Mouse (Mus musculus): Measurements from ENCODE around the gene Chil4. TPM values are rescaled to one million over a fixed set of nuclear protein-coding genes. Genes with fewer than 3 reads are reported as not detected.
"Not testable (repeated sequence)": the region's sequence is repeated elsewhere in the genome, so short reads cannot be mapped to it uniquely, and the experiment has no call there.

Gene Chil4
- not detected in 2 replicates for polyA plus RNA-seq (2015; fragmentation: Nextera tagmentation; extraction: Ambion mirVana)

- Histone ChIP-seq H3K9ac (no peak within 1 kb of the TSS), H3K27ac (no peak within 1 kb of the TSS), H3K4me2 (no peak within 1 kb of the TSS), H3K27me3 (replicated peaks) (no peaks in the 10 kb centered on the region), H3K36me3 (replicated peaks) (no peaks in the 10 kb centered on the region), H3K9me3 (no peaks in the 10 kb centered on the region), H3K4me3 (no peak within 1 kb of the TSS), H3K4me1 (no peaks in the 10 kb centered on the region)
- no peak for ATAC-seq (replicated peaks)
- 96% methylated on average over 2 of the region's 2 CpGs for WGBS
Observed at GRCm38 (mm10) chr3:106219407-106219806, at the start of gene Chil4. Gene Chil4 (minus strand): TSS chr3:106219507.

GRCm38 (mm10) chr3:106265854-106266253, 46.5 kb upstream of the Chil4 start:
- H3K36me3 ChIP-seq (replicated peaks), result no peaks in the 10 kb centered on the region
- H3K9me3 ChIP-seq, result no peaks in the 10 kb centered on the region
- no peak for ATAC-seq (replicated peaks)
- no peaks in the 10 kb centered on the region for H3K27me3 ChIP-seq (replicated peaks)
- H3K4me3 ChIP-seq, result no peak overlapping the region
- H3K4me1 ChIP-seq, result no peaks in the 10 kb centered on the region
- no peak overlapping the region for H3K27ac ChIP-seq
- no peak overlapping the region for H3K9ac ChIP-seq
- no peak overlapping the region for H3K4me2 ChIP-seq
- WGBS, result 81% methylated on average over 2 of the region's 2 CpGs

- Histone ChIP-seq H3K27me3 (replicated peaks) (no peaks in the 10 kb centered on the region), H3K27ac (no peak overlapping the region), H3K4me2 (no peak overlapping the region), H3K4me1 (no peaks in the 10 kb centered on the region), H3K36me3 (replicated peaks) (no peaks in the 10 kb centered on the region), H3K9me3 (no peaks in the 10 kb centered on the region), H3K9ac (no peak overlapping the region), H3K4me3 (no peak overlapping the region)
- ATAC-seq (replicated peaks), result no peak
Observed at GRCm38 (mm10) chr3:106264854-106265253, 45.5 kb upstream of the Chil4 start.

GRCm38 (mm10) chr3:106257076-106257475, 37.8 kb upstream of the Chil4 start:
- not testable (repeated sequence) for ATAC-seq (replicated peaks); H3K27me3 ChIP-seq (replicated peaks); H3K4me3 ChIP-seq; H3K4me2 ChIP-seq; H3K36me3 ChIP-seq (replicated peaks); H3K4me1 ChIP-seq; H3K27ac ChIP-seq; H3K9ac ChIP-seq
- peaks cover 30% of the 10 kb centered on the region for H3K9me3 ChIP-seq
- WGBS, result 92% methylated on average over 11 of the region's 11 CpGs

DNA sequence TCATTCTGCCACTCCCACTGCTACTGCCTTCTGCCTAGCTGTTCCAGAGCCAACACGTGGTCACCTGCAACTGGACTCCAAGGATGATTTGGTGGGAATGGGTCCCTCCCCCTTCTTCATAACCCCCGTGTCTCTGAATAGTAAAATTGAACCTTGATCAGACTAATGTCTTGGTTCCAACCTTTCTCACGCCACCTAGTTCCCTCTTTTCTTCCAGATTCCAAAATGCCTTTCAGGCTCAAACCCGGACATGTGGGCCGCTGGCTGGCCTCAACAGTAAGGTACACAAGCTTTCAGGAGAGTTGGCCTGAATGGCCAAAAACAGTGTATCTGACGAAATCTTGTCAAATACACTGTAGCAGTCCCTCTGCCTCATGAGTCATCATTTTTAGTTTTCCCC, 33.4 kb upstream of the Chil4 start:
- no peak overlapping the region for H3K4me3 ChIP-seq
- H3K27ac ChIP-seq, result no peak overlapping the region
- H3K9ac ChIP-seq, result no peak overlapping the region
- no peaks in the 10 kb centered on the region for H3K36me3 ChIP-seq (replicated peaks)
- peaks cover 30% of the 10 kb centered on the region for H3K9me3 ChIP-seq
- H3K4me2 ChIP-seq, result no peak overlapping the region
- ATAC-seq (replicated peaks), result no peak
- H3K4me1 ChIP-seq, result no peaks in the 10 kb centered on the region
- WGBS, result 92% methylated on average over 6 of the region's 6 CpGs
- H3K27me3 ChIP-seq (replicated peaks), result no peaks in the 10 kb centered on the region

GRCm38 (mm10) chr3:106250763-106251399, 31.6 kb upstream of the Chil4 start:
- H3K4me1 ChIP-seq; H3K4me3 ChIP-seq; H3K9ac ChIP-seq; H3K27me3 ChIP-seq (replicated peaks); H3K27ac ChIP-seq; H3K36me3 ChIP-seq (replicated peaks); ATAC-seq (replicated peaks); H3K4me2 ChIP-seq: not testable (repeated sequence)
- 24% methylated on average over 5 of the region's 5 CpGs for WGBS
- peaks cover 27% of the 10 kb centered on the region for H3K9me3 ChIP-seq

DNA sequence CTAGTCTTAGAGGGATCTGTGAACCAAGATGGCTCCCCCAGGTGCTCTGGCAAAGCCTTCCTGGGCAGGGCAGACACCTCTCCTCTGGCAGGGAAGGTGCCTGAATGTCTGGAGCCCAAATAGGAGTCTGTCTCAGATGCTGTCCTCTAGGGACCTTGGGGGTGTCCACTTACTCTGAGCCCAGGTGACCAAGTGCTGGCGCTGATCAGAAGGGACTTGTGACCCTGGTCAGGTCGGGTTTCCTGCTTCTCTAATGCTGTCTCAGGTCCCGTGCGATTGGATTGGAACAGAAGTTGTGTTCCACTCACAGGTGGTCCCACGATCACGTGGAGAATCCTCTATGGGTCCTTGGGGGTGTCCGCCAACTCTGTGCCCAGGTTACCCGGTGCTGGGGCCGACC, 28.1 kb upstream of the Chil4 start:
- not testable (repeated sequence) for H3K9ac ChIP-seq; H3K9me3 ChIP-seq; H3K4me1 ChIP-seq; H3K4me3 ChIP-seq; ATAC-seq (replicated peaks); H3K36me3 ChIP-seq (replicated peaks); H3K27me3 ChIP-seq (replicated peaks); H3K4me2 ChIP-seq; H3K27ac ChIP-seq
- 90% methylated on average over 9 of the region's 9 CpGs for WGBS

- not testable (repeated sequence) for ATAC-seq (replicated peaks); H3K9ac ChIP-seq; H3K9me3 ChIP-seq; H3K27ac ChIP-seq; H3K27me3 ChIP-seq (replicated peaks); H3K4me1 ChIP-seq; H3K36me3 ChIP-seq (replicated peaks); H3K4me2 ChIP-seq; H3K4me3 ChIP-seq
- WGBS, result 88% methylated on average over 1 of the region's 1 CpGs
Observed at GRCm38 (mm10) chr3:106240210-106240609, 20.9 kb upstream of the Chil4 start.

DNA sequence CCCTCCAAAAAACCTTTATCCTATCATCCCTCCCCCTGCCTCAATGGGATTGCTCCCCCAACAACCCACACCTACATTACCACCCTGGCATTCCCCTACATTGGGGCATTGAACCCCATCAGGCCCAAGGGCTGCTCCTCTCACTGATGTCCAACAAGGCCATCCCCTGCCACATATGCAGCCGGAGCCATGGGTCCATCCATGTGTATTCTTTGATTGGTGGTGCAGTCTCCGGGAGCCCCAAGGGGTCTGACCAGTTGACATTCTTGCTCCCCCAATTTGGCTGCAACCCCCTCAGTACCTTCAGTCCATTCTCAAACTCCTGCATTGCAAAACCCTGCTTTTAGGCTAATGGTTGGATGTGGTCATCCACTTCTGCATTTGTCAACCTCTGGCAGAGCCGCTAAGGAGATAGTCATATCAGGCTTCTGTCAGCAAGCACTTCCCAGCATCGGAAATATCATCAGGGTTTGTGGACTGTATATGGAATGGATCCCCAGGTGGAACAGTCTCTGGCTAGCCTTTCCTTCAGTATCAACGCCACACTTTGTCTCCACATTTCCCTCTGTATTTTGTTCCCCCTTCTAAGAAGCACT, 20.0 kb upstream of the Chil4 start:
- Histone ChIP-seq H3K9ac (no peak overlapping the region), H3K27me3 (replicated peaks) (no peaks in the 10 kb centered on the region), H3K4me3 (no peak overlapping the region), H3K4me2 (no peak overlapping the region), H3K9me3 (no peaks in the 10 kb centered on the region), H3K4me1 (no peaks in the 10 kb centered on the region), H3K36me3 (replicated peaks) (no peaks in the 10 kb centered on the region), H3K27ac (no peak overlapping the region)
- WGBS, result 96% methylated on average over 5 of the region's 5 CpGs
- no peak for ATAC-seq (replicated peaks)

DNA sequence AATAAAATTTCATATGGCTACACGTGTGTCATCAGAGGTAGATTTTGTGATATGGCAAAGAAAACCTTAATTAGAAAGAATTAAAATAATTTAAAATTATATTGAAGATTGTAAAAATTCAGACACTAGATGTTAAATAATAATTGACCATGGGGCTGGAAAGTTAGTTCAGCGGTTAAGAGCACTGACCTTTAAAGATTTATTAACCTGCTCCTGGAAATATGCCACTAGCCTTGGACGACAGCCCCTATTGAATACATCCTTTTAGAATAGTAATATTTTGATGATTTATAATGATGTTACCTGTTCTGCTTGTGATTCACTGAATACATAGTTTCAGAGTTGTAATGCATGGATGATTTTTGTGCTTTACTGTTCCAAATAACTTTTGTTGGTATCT, 4.1 kb upstream of the Chil4 start:
- not testable (repeated sequence) for H3K4me2 ChIP-seq; H3K27me3 ChIP-seq (replicated peaks); H3K9me3 ChIP-seq; H3K36me3 ChIP-seq (replicated peaks); H3K9ac ChIP-seq; H3K27ac ChIP-seq; H3K4me3 ChIP-seq; H3K4me1 ChIP-seq; ATAC-seq (replicated peaks)
- WGBS, result 74% methylated on average over 3 of the region's 3 CpGs

- Histone ChIP-seq H3K4me1 (no peaks in the 10 kb centered on the region), H3K9me3 (no peaks in the 10 kb centered on the region), H3K27ac (no peak overlapping the region), H3K27me3 (replicated peaks) (no peaks in the 10 kb centered on the region), H3K9ac (no peak overlapping the region), H3K4me3 (no peak overlapping the region), H3K4me2 (no peak overlapping the region), H3K36me3 (replicated peaks) (no peaks in the 10 kb centered on the region)
- no peak for ATAC-seq (replicated peaks)
- 98% methylated on average over 1 of the region's 1 CpGs for WGBS
Observed at GRCm38 (mm10) chr3:106221625-106222265, 2.4 kb upstream of the Chil4 start.

DNA sequence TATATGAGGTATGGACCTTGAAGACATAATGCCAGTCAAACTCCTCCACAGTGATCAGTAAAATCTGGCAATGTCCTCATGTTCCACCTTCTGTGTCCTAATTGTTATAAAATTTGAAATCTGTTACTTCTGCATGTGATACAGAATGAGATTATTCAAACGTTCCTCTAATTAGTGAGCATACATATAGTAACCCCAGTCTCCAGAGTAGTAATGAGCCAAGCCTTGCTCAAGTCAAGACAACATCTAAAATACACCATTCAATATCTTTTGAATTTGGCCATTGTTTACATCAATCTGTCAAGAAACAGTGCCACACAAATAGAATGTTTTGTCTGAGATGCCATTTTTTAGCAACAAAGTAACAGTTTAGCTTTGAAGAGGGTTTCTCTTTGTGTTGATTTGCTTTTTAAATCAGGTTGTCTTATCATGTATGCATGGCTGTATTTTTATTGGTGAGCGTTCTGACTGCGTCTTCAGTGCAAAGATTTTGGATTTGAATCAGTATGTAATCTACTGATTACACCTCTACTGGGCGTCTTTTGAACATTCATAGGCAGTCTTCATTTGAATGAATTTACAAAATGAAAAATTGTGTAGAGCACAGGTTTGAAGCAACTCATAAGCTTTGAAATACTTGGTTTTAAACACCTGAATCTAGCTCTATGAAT, 888 bp downstream of the Chil4 start:
- not testable (repeated sequence) for H3K27me3 ChIP-seq (replicated peaks); H3K4me3 ChIP-seq; ATAC-seq (replicated peaks); H3K27ac ChIP-seq; H3K9me3 ChIP-seq; H3K9ac ChIP-seq; H3K4me1 ChIP-seq; H3K36me3 ChIP-seq (replicated peaks); H3K4me2 ChIP-seq
- WGBS, result 87% methylated on average over 4 of the region's 4 CpGs
